Mouse (Mus musculus): ENCODE results near the gene Git1. TPM values are rescaled to one million over a fixed set of nuclear protein-coding genes. Genes with fewer than 3 reads are reported as not detected.

Gene Git1
- 37.9 and 41.2 TPM in 2 replicates for polyA plus RNA-seq (2011; ENCODE audit: insufficient read length, low read depth, missing spikeins)

- 0 out of 2 replicates have a peak, but pooled peaks have one; percentile 7 for TF ChIP-seq POLR2A (IDR thresholded peaks at IDR 0.05; ENCODE audit: low read depth, low read length)
- no peak for TF ChIP-seq CTCF (IDR thresholded peaks at IDR 0.05; ENCODE audit: borderline replicate concordance, insufficient read depth, low read length)
- Histone ChIP-seq H3K4me1 (ENCODE audit: control insufficient read depth, insufficient read depth, low read length) (peaks cover 31% of the 10 kb centered on the region), H3K4me3 (ENCODE audit: insufficient read depth, low read length) (peak within 1 kb of the TSS; percentile 78), H3K27ac (ENCODE audit: insufficient read depth, low read length) (peak within 1 kb of the TSS; percentile 89)
These were observed at the start of gene Git1 for GRCm38 (mm10) chr11:77493512-77494343. Gene Git1, plus strand, starts transcription at chr11:77493562.

GRCm38 (mm10) chr11:77444939-77445338 lies 48.4 kb upstream of the Git1 start:
- no peak overlapping the region for H3K27ac ChIP-seq (ENCODE audit: insufficient read depth, low read length)
- TF ChIP-seq CTCF (IDR thresholded peaks at IDR 0.05; ENCODE audit: borderline replicate concordance, insufficient read depth, low read length): no peak
- TF ChIP-seq POLR2A (IDR thresholded peaks at IDR 0.05; ENCODE audit: low read depth, low read length): no peak
- H3K4me3 ChIP-seq (ENCODE audit: insufficient read depth, low read length): no peak overlapping the region

DNA sequence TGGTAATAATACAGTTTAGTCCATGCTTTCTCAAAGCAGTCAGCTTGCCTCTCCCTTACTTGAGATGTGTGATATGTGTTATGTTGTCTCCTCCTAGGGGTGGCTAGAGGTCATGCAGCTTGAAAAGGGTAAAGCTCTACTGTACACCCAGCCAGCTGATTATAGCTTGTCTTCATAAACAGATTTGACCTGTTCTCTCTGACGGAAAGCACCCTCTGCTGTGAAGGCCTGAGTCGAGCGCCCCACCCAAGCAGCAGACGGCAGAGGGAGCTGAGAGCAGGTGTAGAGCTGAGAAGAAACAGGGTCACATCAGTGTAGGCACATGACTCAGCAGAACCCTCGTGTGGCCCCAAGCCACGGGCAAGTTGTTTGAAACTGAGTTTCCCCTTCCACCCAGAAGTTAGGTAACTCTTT lies 46.7 kb upstream of the Git1 start:
- H3K4me3 ChIP-seq (ENCODE audit: insufficient read depth, low read length): no peak overlapping the region
- peaks cover 6% of the 10 kb centered on the region for H3K4me1 ChIP-seq (ENCODE audit: control insufficient read depth, insufficient read depth, low read length)
- H3K27ac ChIP-seq (ENCODE audit: insufficient read depth, low read length): no peak overlapping the region
- TF ChIP-seq POLR2A (IDR thresholded peaks at IDR 0.05; ENCODE audit: low read depth, low read length): no peak
- TF ChIP-seq CTCF (IDR thresholded peaks at IDR 0.05; ENCODE audit: borderline replicate concordance, insufficient read depth, low read length): 0 out of 2 replicates have a peak, but pooled peaks have one; percentile 0

More at GRCm38 (mm10) chr11:77444939-77445338, 48.4 kb upstream of the Git1 start:
- peaks cover 8% of the 10 kb centered on the region for H3K4me1 ChIP-seq (ENCODE audit: control insufficient read depth, insufficient read depth, low read length)

- no peak overlapping the region for H3K27ac ChIP-seq (ENCODE audit: insufficient read depth, low read length)
These were observed 44.1 kb upstream of the Git1 start for GRCm38 (mm10) chr11:77449224-77449623.

GRCm38 (mm10) chr11:77451670-77452069 lies 41.7 kb upstream of the Git1 start:
- no peak overlapping the region for H3K27ac ChIP-seq (ENCODE audit: insufficient read depth, low read length)
- H3K4me3 ChIP-seq (ENCODE audit: insufficient read depth, low read length): no peak overlapping the region
- TF ChIP-seq POLR2A (IDR thresholded peaks at IDR 0.05; ENCODE audit: low read depth, low read length): no peak
- TF ChIP-seq CTCF (IDR thresholded peaks at IDR 0.05; ENCODE audit: borderline replicate concordance, insufficient read depth, low read length): no peak
- peaks cover under 1% of the 10 kb centered on the region; the same call in 1 of the 2 replicates for H3K4me1 ChIP-seq (ENCODE audit: control insufficient read depth, insufficient read depth, low read length)

More at GRCm38 (mm10) chr11:77449224-77449623, 44.1 kb upstream of the Git1 start:
- TF ChIP-seq CTCF (IDR thresholded peaks at IDR 0.05; ENCODE audit: borderline replicate concordance, insufficient read depth, low read length) (no peak), POLR2A (IDR thresholded peaks at IDR 0.05; ENCODE audit: low read depth, low read length) (no peak)
- peaks cover 4% of the 10 kb centered on the region; the same call in 1 of the 2 replicates for H3K4me1 ChIP-seq (ENCODE audit: control insufficient read depth, insufficient read depth, low read length)
- no peak overlapping the region for H3K4me3 ChIP-seq (ENCODE audit: insufficient read depth, low read length)

DNA sequence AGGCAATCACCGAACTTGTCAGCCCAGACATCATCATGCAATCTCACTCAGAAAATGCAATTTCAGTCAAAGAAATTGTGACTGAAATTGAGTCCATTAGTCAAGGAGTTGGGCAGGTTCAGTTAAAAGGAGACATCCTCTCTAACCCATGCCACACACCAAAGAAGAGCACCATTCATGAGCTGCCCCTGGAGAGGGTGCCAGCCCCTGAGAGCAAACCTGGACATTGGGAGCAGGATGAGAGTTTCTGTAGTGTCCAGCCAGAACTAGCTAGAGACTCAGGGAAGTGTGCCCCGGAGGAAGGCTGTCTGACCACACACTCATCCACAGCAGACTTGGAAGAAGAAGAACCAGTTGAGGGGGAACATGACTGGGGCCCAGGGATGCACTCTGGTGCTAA lies 40.0 kb upstream of the Git1 start:
- Histone ChIP-seq H3K4me3 (ENCODE audit: insufficient read depth, low read length) (no peak overlapping the region), H3K4me1 (ENCODE audit: control insufficient read depth, insufficient read depth, low read length) (no peaks in the 10 kb centered on the region), H3K27ac (ENCODE audit: insufficient read depth, low read length) (no peak overlapping the region)
- no peak for TF ChIP-seq CTCF (IDR thresholded peaks at IDR 0.05; ENCODE audit: borderline replicate concordance, insufficient read depth, low read length)
- TF ChIP-seq POLR2A (IDR thresholded peaks at IDR 0.05; ENCODE audit: low read depth, low read length): no peak

- no peak for TF ChIP-seq CTCF (IDR thresholded peaks at IDR 0.05; ENCODE audit: borderline replicate concordance, insufficient read depth, low read length)
- TF ChIP-seq POLR2A (IDR thresholded peaks at IDR 0.05; ENCODE audit: low read depth, low read length): no peak
- Histone ChIP-seq H3K4me1 (ENCODE audit: control insufficient read depth, insufficient read depth, low read length) (no peaks in the 10 kb centered on the region), H3K27ac (ENCODE audit: insufficient read depth, low read length) (no peak overlapping the region), H3K4me3 (ENCODE audit: insufficient read depth, low read length) (no peak overlapping the region)
These were observed 37.4 kb upstream of the Git1 start for GRCm38 (mm10) chr11:77455770-77456510.

DNA sequence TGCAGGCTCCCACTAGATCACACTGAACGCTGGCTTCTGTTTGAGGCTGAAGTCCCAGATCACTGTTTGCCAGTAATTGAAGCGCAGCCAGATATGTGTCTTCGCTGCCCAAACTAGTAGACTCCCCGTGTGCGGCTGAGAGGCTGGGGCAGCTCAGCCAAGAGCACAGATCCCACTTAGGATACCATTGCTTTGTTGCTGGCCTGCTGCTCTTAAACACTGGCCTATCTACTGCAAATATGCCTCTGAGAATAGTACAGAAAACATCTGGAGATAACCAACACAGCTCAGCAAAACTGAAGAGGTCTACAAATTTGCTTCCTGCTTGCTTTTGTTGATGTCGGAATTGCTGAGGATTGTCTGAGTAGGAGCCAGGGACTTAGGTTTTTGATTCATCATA lies 36.5 kb upstream of the Git1 start:
- TF ChIP-seq CTCF (IDR thresholded peaks at IDR 0.05; ENCODE audit: borderline replicate concordance, insufficient read depth, low read length) (no peak), POLR2A (IDR thresholded peaks at IDR 0.05; ENCODE audit: low read depth, low read length) (no peak)
- Histone ChIP-seq H3K4me1 (ENCODE audit: control insufficient read depth, insufficient read depth, low read length) (no peaks in the 10 kb centered on the region), H3K27ac (ENCODE audit: insufficient read depth, low read length) (no peak overlapping the region), H3K4me3 (ENCODE audit: insufficient read depth, low read length) (no peak overlapping the region)

GRCm38 (mm10) chr11:77461856-77462255 lies 31.5 kb upstream of the Git1 start:
- H3K4me1 ChIP-seq (ENCODE audit: control insufficient read depth, insufficient read depth, low read length): peaks cover 6% of the 10 kb centered on the region; the same call in 1 of the 2 replicates
- no peak for TF ChIP-seq POLR2A (IDR thresholded peaks at IDR 0.05; ENCODE audit: low read depth, low read length)
- TF ChIP-seq CTCF (IDR thresholded peaks at IDR 0.05; ENCODE audit: borderline replicate concordance, insufficient read depth, low read length): no peak
- no peak overlapping the region for H3K27ac ChIP-seq (ENCODE audit: insufficient read depth, low read length)
- H3K4me3 ChIP-seq (ENCODE audit: insufficient read depth, low read length): peak overlapping the region; percentile 58
